Mouse (Mus musculus): Measurements from ENCODE around the gene Myocd.

DNA sequence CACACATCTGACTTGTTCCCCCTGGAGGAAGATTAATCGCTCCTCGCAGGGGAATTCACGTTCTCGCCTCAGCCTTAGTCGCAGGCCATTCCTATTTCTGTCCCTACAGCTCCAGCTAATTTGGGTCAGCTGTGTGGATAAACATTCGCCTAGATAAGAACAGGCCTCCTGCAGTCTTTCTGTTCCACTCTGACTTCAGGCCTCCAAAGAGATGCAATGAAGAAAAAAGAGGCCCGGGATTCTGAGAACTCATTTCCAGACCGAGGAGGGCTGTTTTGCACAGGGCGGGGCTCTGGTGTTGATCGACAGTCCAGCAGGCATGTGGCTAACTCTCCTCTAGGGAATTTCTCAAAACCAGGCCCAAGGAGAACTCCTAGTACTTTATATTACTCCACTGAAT lies 43.0 kb downstream of the Myocd start:
- TF ChIP-seq CTCF (IDR thresholded peaks at IDR 0.05; ENCODE audit: low read depth) (no peak), EP300 (IDR thresholded peaks at IDR 0.05; ENCODE audit: low read depth) (0 out of 2 replicates have a peak, but pooled peaks have one; percentile 34)
